Mouse (Mus musculus) myocyte (in vitro differentiated cells): ENCODE measurements around the gene Cyp3a57. TPM values are rescaled to one million over a fixed set of nuclear protein-coding genes. Genes with fewer than 3 reads are reported as not detected.

ENCODE experiments used
- H3K27me3 ChIP-seq: one replicate; pipeline ENCODE4 v1.6.1; 2011; ENCODE audit not compliant: control insufficient read depth, insufficient read depth, insufficient read length
- H3K36me3 ChIP-seq: one replicate; pipeline ENCODE4 v1.6.1; 2011; ENCODE audit not compliant: control insufficient read depth, insufficient read depth
- H3K4me2 ChIP-seq: one replicate; pipeline ENCODE4 v1.6.1; 2011; ENCODE audit warnings: low read depth, control low read depth
- H3K4me3 ChIP-seq: one replicate; pipeline ENCODE4 v1.5.1; 2011; ENCODE audit warnings: mild to moderate bottlenecking, control low read depth, moderate library complexity
- H3K79me2 ChIP-seq: one replicate; pipeline ENCODE4 v1.6.1; 2011; ENCODE audit not compliant: control insufficient read depth, insufficient read depth
- H3ac ChIP-seq: one replicate; pipeline ENCODE4 v1.6.1; 2011; ENCODE audit not compliant: control insufficient read depth, insufficient read length
- CEBPB ChIP-seq: IDR thresholded peaks from 2 replicates; pipeline ENCODE4 v1.6.1; 2011; ENCODE audit warnings: mild to moderate bottlenecking, moderate library complexity; ENCODE audit not compliant: poor library complexity, insufficient read depth, severe bottlenecking
- E2F4 ChIP-seq: IDR thresholded peaks from one replicate; pipeline ENCODE4 v1.6.1; 2011; ENCODE audit warnings: mild to moderate bottlenecking, control low read depth, moderate library complexity; ENCODE audit not compliant: insufficient read depth
- MAX ChIP-seq: IDR thresholded peaks from one replicate; pipeline ENCODE4 v1.6.1; 2011; ENCODE audit warnings: low read depth, mild to moderate bottlenecking, control low read depth
- MYOD1 ChIP-seq, 3 experiments: IDR thresholded peaks; one replicate each; pipeline ENCODE4 v1.6.1; 2011; ENCODE audit warnings: control low read depth in 2 of 3, low read depth in 2 of 3, mild to moderate bottlenecking in 2 of 3, moderate library complexity in 1 of 3; ENCODE audit not compliant: insufficient read length in 2 of 3, control insufficient read depth in 1 of 3
- MYOG ChIP-seq, 3 experiments: IDR thresholded peaks; one replicate each; pipeline ENCODE4 v1.6.1; 2011; ENCODE audit warnings: control low read depth in 2 of 3, low read depth in 2 of 3, mild to moderate bottlenecking in 2 of 3; ENCODE audit not compliant: insufficient read length in 2 of 3, control insufficient read depth in 1 of 3, insufficient read depth in 1 of 3
- POLR2AphosphoS2 ChIP-seq: IDR thresholded peaks from one replicate; pipeline ENCODE4 v1.6.1; 2011; ENCODE audit warnings: low read depth, control low read depth; ENCODE audit not compliant: insufficient read length
- REST ChIP-seq: IDR thresholded peaks from one replicate; pipeline ENCODE4 v1.6.1; 2011; ENCODE audit warnings: mild to moderate bottlenecking, control low read depth, moderate library complexity; ENCODE audit not compliant: insufficient read depth, insufficient read length
- SRF ChIP-seq: IDR thresholded peaks from one replicate; pipeline ENCODE4 v1.6.1; 2011; ENCODE audit warnings: low read depth; ENCODE audit not compliant: control insufficient read depth, insufficient read length
- TCF12 ChIP-seq: IDR thresholded peaks from one replicate; pipeline ENCODE4 v1.6.1; 2011; ENCODE audit warnings: mild to moderate bottlenecking, control low read depth; ENCODE audit not compliant: poor library complexity, insufficient read depth, severe bottlenecking
- TCF3 ChIP-seq: IDR thresholded peaks from one replicate; pipeline ENCODE4 v1.6.1; 2011; ENCODE audit warnings: low read depth, control low read depth; ENCODE audit not compliant: insufficient read length
- USF1 ChIP-seq: IDR thresholded peaks from one replicate; pipeline ENCODE4 v1.6.1; 2011; ENCODE audit warnings: low read depth, mild to moderate bottlenecking, control low read depth, moderate library complexity
- polyA plus RNA-seq: library from polyadenylated mRNA; unstranded; fragments of >200 nt; fragmentation: generic; extraction: Trizol; gene quantifications from one replicate; pipeline ENCODE4 v1.2.1, GENCODE M21; 2012; ENCODE audit warnings: missing spikeins

Cyp3a57 gene
- polyA plus RNA-seq, 1 experiment: not detected

GRCm38 (mm10) chr5:145422287-145422686 is 77.2 kb downstream of the Cyp3a57 start:
- Histone ChIP-seq H3K36me3 (no peaks in the 10 kb centered on the region), H3K79me2 (no peaks in the 10 kb centered on the region), H3K27me3 (no peaks in the 10 kb centered on the region), H3ac (no peak overlapping the region), H3K4me3 (no peak overlapping the region), H3K4me2 (no peak overlapping the region)
- TF ChIP-seq REST: no peak
- TF ChIP-seq TCF12: no peak
- no peak for TF ChIP-seq SRF
- TF ChIP-seq E2F4: no peak

- H3K79me2 ChIP-seq: no peaks in the 10 kb centered on the region
- no peak for TF ChIP-seq MYOG (IDR thresholded peaks at IDR 0.05; ENCODE audit: control insufficient read depth in 1 of 3, insufficient read depth in 1 of 3, insufficient read length in 2 of 3, low read depth in 2 of 3)
- TF ChIP-seq TCF12: no peak
- TF ChIP-seq USF1: no peak
- no peak for TF ChIP-seq CEBPB
- no peak for TF ChIP-seq MYOD1 (IDR thresholded peaks at IDR 0.05; ENCODE audit: control insufficient read depth in 1 of 3, insufficient read length in 2 of 3, low read depth in 2 of 3)
- no peak for TF ChIP-seq SRF
- no peak for TF ChIP-seq E2F4
- no peak for TF ChIP-seq TCF3
- TF ChIP-seq REST: no peak
- TF ChIP-seq POLR2AphosphoS2: no peak
- H3K27me3 ChIP-seq: no peaks in the 10 kb centered on the region
- H3ac ChIP-seq: no peak overlapping the region
- no peaks in the 10 kb centered on the region for H3K36me3 ChIP-seq
- no peak overlapping the region for H3K4me2 ChIP-seq
- no peak overlapping the region for H3K4me3 ChIP-seq
Observed at GRCm38 (mm10) chr5:145431004-145431403, 85.9 kb downstream of the Cyp3a57 start.

GRCm38 (mm10) chr5:145433688-145434087 is 88.6 kb downstream of the Cyp3a57 start:
- Histone ChIP-seq H3K79me2 (no peaks in the 10 kb centered on the region), H3ac (no peak overlapping the region), H3K4me3 (no peak overlapping the region), H3K36me3 (no peaks in the 10 kb centered on the region), H3K27me3 (no peaks in the 10 kb centered on the region), H3K4me2 (no peak overlapping the region)
- no peak for TF ChIP-seq MYOG (IDR thresholded peaks at IDR 0.05; ENCODE audit: control insufficient read depth in 1 of 3, insufficient read depth in 1 of 3, insufficient read length in 2 of 3, low read depth in 2 of 3)
- no peak for TF ChIP-seq E2F4
- no peak for TF ChIP-seq MAX
- TF ChIP-seq MYOD1 (IDR thresholded peaks at IDR 0.05; ENCODE audit: control insufficient read depth in 1 of 3, insufficient read length in 2 of 3, low read depth in 2 of 3): no peak
- TF ChIP-seq USF1: no peak
- TF ChIP-seq REST: no peak
- TF ChIP-seq CEBPB: no peak

Other genes with a start within 250 kb of the Cyp3a57 start
- gene Arpc1b, start 231.1 kb upstream of the Cyp3a57 start, polyA plus RNA-seq: 482 TPM
- 98.9 TPM for gene Pdap1, start 205.0 kb upstream of the Cyp3a57 start, polyA plus RNA-seq
- 130 TPM for gene Bud31, start 204.9 kb upstream of the Cyp3a57 start, polyA plus RNA-seq
- 16.6 TPM for gene Ptcd1, start 178.2 kb upstream of the Cyp3a57 start, polyA plus RNA-seq
- gene Cpsf4, start 178.1 kb upstream of the Cyp3a57 start, polyA plus RNA-seq: 31.3 TPM
- 683 TPM for gene Atp5j2, start 153.2 kb upstream of the Cyp3a57 start, polyA plus RNA-seq
- gene Zkscan14, start 143.4 kb upstream of the Cyp3a57 start, polyA plus RNA-seq: 5.8 TPM
- 5.9 TPM for gene Zkscan5, start 140.7 kb upstream of the Cyp3a57 start, polyA plus RNA-seq
- gene Zfp655, start 113.6 kb upstream of the Cyp3a57 start, polyA plus RNA-seq: 11.5 TPM
- gene Zscan25, start 64.8 kb upstream of the Cyp3a57 start, polyA plus RNA-seq: 10.0 TPM
- gene Cyp3a16, start 124.4 kb downstream of the Cyp3a57 start, polyA plus RNA-seq: not detected
- gene Cyp3a41b, start 239.5 kb downstream of the Cyp3a57 start, polyA plus RNA-seq: not detected